Mouse (Mus musculus): Measurements from ENCODE around the gene Rapgef4. TPM values are rescaled to one million over a fixed set of nuclear protein-coding genes. Genes with fewer than 3 reads are reported as not detected.
A peak's percentile ranks its signal among the peaks of the same experiment; 100 is the strongest.

Gene Rapgef4
- total RNA-seq, 2 experiments from 2014 or later = 281 to 297 TPM

DNA sequence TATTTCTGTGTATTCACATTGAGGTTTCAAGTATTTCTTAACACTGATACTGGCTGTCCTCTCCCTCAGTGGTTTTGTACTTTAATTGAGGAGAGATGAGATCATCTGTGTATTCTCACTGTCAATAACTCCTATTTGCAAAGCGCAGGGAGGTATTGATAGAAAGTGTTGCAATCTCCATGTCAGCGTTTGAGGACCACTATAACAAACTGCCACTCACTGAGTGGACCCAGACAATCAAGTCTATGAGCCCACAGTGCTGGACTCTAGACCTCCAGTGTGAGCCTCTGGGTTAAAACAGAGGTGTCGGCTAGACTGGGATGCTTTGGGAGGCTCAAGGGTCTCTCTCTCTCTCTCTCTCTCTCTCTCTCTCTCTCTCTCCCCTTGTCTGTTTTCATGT, 192.0 kb downstream of the Rapgef4 start:
- no peak for DNase-seq (ENCODE audit: extremely low spot score in 1 of 2, low spot score in 1 of 2)

DNA sequence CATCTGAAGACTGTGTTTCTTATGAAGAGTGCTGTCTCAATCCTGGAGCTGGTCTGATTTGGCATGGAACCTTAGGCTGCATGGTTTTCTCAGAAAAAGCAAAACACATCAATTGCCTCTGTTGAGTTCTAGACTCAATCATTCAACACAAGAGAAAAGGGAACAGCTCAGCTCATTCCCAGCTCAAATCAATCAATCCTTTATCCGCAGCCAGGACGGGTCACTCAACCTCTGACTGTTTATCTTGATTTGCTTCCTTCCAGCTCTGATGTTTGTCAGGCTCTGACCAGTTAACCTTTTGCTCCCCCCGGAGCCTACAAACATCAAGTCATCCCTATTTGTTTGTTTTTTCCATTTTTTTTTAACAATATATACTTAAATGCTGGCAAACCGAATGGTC, 192.8 kb downstream of the Rapgef4 start:
- DNase-seq (ENCODE audit: extremely low spot score in 1 of 2, low spot score in 1 of 2) = no peak

DNA sequence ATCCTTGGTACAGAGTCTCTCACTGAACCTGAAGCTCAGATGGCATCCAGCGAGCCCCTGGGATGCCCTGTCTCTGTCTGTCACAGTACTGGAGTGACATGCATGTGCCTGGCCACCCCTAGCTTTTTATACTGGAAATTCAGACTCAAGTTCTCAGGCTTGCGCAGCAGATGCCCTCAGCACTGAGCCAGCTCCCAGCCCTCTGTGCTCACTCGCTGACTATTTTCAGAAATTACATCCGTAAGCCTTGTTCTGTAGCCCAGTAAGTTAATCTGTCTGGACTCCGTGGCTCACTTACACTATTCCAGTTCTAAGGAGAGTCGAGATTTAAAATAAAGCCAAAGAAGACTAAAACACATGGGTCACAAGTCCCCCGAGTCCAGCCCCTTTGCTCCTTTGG, 194.5 kb downstream of the Rapgef4 start:
- no peak for DNase-seq (ENCODE audit: extremely low spot score in 1 of 2, low spot score in 1 of 2)

DNA sequence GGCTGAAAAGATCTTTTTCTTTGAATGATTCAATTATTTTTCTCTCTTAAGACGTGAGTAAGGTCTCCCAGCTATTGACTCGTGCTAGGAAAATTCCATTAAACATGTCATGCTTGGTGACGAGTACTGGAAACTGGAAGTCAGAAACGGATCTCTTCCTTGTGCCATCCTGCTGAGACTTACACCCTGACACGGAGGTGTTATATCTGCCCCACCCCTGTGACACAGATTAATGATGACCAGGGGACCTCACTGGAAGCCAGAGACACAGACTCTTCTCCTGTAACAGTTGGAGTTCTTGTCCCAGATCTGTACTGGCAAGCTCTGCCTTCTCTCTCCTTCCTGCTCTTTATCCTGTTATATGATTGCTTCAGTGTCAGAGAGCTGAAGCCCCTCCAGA, 194.9 kb downstream of the Rapgef4 start:
- DNase-seq (ENCODE audit: extremely low spot score in 1 of 2, low spot score in 1 of 2) = no peak

DNA sequence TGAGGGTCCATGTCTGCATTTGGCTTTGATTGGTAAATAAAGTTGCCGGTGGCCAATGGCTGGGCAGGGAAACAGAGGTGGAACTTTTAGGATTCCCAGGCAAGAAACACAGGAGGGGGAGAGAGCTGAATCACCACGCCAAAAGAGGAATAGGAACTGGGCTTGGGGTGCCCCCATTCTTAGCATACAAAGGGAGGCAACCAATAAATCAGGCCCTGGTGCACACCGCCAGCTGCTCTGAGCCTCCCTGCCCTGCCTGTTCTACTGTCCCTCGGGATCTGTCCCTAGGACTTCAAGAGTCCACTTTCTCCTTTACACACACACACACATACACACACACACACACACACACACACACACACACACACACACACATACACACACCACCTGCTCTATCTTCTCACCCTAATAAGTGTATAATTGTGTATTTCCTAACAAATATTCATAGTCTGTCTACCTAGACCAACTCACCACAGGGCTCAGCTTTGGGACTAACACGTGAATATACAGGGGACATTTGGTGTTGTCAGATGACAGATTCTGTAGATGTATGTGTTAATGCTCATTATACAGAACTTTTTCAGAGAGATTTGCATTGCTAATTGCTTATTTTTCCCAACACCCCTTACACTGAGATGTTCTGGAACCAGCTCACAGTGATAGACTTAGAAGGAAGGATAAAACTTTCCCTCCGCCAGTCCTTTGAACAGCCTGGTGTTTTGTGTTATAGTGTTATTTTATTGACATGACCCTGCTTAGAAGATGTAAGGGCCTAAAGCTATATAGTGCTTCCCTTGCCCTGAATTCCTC, 196.4 kb downstream of the Rapgef4 start:
- no peak for DNase-seq (ENCODE audit: extremely low spot score in 1 of 2, low spot score in 1 of 2)

DNA sequence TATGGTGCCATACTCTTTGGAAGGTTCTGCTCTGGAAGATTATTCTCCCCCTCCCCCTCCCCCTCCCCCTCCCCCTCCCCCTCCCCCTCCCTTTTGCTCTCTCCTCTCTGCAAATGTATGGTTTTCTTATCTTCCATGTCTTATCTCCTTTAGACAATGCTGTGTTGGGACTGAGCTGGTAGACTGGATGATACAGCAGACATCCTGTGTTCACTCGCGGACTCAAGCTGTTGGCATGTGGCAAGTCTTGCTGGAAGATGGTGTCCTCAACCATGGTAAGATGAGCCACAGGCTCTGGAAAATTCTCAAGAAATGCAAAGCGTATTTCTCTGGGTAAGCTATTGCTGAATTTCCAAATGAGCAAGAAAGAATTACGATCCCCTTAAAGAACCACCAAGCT, 197.0 kb downstream of the Rapgef4 start:
- DNase-seq (ENCODE audit: extremely low spot score in 1 of 2, low spot score in 1 of 2) = no peak

DNA sequence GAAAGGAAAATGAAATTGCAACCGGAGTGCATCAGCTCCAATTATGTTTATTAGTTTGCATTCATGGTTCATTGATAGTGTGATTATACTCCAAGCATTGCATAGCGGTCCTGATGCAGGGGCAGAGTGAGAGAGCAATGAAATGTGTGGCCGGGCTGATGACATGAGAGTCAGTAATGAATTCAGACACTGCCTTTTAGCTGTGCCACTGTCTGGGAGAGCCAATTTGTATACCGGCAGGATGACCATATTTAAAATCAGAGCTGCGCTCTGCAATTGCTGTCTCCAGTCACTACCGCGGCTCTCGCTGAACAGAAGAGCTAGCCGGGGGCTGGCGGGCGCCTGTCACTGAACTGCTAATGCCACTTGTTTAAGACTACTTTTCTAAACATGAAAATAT, 197.5 kb downstream of the Rapgef4 start:
- no peak for DNase-seq (ENCODE audit: extremely low spot score in 1 of 2, low spot score in 1 of 2)

DNA sequence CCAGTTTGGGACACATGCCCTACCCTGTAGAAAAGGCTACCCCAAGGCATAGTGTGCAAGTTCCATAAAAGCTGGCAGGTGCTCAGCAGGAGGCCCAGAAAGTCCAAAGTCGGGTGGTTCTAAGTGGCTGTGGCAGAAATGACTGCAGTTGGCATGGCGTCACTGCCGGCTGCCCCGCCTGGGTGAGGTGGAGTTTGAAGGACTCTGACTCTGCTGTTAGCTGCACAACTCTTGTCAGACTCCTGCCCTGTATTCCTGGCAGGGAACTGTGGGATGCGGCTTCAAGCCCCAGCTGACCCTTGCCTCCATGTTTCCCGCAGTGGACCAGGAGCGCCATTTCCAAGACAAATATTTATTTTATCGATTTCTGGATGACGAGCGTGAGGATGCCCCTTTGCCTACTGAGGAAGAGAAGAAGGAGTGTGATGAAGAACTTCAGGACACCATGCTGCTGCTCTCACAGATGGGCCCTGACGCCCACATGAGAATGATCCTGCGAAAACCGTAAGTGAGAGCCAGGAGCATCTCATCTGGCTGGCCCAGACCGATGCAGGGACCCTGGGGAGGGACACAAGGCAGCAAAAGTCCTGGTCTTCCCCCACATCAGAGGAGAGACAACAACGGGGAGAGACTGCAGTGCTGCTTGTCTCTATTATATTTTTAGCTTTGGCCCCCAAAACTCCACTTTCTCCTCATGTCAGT, 198.7 kb downstream of the Rapgef4 start:
- no peak for DNase-seq (ENCODE audit: extremely low spot score in 1 of 2, low spot score in 1 of 2)

DNA sequence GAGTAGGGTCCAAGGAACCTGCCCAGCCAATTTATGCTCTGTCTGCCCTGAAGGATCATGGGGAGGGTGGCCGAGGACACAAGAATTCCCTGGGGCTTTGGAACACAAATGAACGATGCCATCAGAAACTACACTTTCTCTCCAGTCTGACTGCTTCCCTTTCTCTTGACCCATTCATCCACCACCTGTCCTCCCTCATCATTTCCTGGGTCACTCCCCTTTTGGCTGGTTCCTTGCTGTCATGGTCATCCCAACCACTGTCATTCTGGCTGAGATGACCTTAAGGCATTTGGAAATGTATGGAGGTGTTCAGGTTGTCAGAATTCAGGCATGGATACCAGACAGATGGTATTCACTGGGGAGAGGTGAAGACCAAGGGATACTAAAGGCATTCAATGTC, 200.4 kb downstream of the Rapgef4 start:
- no peak for DNase-seq (ENCODE audit: extremely low spot score in 1 of 2, low spot score in 1 of 2)

DNA sequence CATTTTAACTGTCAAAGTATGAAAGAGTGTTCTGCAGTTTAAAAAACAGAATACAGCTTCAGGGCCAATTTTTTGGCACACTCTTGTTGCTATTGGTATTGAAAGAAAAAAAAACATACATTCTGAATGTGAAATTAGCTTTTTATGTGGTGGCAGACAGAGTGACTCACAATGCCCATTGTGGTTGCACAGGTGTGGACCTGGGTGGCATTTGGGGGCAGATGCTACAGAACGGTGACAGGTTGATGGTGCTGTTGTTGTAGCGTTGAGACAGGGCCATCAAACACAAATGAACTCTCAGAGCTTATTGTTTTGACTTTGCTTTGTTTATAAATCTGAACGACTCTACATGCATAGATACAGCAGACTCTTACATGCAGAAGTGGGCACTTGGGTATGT, 202.7 kb downstream of the Rapgef4 start:
- DNase-seq (ENCODE audit: extremely low spot score in 1 of 2, low spot score in 1 of 2) = no peak

DNA sequence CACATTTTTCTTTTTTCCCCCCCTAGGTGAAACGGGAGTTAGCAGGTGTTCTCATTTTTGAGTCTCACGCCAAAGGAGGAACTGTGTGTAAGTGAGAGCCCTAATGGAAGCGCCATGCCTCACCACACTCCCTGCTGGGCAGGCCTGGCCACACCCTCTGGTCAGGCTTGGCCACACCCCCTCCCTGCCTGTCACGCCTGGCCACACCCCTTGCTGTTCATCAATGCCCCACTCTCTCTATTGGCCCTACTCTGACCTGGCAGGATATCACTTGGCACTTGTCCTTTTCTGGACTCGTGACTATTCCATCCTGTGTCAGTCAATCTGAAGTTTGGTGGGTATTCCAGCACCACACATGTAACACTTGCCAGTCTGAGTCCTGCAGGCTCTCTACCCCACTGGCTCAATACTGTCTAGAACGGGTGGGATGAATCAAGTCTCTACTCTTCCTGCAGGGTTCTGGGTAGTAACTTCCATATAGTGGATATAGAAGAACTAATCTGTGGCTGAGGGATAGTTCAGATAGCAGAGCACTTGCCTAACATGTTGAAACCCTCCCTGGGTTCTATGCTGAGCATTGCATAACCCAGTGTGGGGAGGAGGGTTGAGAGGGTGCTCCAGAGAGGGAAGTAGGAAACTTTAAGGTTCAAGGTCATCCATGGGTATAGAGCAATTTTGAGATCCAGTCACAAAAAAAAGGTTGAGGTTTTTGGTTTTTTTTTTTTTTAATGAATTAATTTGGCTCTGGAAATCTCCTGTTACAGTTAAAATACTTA, 215.3 kb downstream of the Rapgef4 start:
- no peak for DNase-seq (ENCODE audit: extremely low spot score in 1 of 2, low spot score in 1 of 2)

DNA sequence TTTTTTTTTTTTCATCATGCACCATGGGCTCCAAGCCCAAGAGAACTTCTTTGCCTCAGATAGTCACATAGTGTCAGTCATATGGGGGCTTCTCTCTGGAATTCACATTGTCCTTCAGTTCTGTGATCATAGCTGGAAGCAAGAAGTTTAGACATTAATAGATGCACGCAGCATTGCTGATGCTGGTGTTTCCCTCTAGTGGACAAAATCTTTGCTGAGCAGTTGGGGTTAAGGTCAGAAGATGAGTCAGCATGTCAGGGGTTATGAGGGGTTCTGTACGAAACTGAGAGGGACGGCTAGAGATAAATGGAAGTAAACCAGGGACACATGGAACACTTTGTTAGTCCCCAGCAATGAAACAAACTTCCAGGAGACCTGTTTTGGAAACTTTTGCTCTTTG, 216.0 kb downstream of the Rapgef4 start:
- no peak for DNase-seq (ENCODE audit: extremely low spot score in 1 of 2, low spot score in 1 of 2)

DNA sequence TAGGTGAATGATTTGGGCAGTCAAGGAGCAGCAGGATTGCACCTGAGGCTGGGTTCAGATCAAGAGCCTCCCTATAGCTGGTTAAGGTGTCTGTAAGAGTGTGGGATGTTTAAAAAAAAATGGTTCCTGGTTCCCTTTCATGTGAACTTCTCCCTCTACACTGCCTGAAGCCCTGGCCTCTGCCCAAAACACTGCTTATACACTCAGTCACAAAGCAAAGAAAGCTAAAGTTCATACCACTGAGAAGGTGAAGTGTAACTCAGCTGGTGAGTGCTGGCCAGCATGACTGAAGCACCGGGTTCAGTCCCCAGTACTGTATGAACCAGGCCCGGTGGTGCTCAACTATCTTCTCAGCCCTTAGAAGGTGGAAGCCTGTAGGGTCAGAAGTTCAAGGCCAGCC, 218.4 kb downstream of the Rapgef4 start:
- DNase-seq (ENCODE audit: extremely low spot score in 1 of 2, low spot score in 1 of 2) = no peak

DNA sequence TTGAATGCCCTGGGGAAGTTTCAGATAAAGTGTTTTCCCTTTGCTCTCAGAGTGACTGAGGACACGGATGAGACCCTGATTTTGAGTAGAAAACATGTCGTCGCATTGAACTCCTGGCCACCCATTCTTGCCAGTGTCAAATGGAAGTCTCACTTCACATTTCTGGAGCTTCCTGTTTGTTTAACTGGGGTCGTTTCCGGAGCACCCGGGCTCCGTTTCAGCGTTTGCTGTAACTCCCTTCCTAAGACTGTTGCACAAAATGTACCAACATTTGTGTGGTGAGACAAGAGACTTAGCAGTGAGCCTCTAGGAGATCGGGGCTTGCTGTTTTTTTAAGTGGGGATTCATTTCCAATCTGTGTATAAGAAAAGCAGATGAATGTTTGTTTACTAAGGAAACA, 220.5 kb downstream of the Rapgef4 start:
- no peak for DNase-seq (ENCODE audit: extremely low spot score in 1 of 2, low spot score in 1 of 2)

DNA sequence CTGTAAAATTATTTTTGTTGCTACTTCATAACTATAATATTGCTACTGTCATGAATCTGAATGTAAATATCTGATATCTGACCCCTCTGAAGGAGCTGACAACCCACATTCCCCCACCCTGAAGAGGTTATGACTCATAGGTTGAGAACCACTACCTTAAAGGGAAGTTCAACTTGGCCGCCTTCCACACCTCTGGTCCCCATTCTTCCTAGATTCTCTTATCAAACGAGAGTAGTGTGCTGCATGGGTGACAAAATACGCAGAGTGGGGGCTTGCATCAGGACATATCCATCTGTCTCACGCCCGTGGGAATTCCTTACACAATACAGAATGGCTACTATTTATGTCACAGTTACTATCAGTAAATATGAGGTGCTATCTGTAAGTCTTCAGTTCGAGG, 221.2 kb downstream of the Rapgef4 start:
- DNase-seq (ENCODE audit: extremely low spot score in 1 of 2, low spot score in 1 of 2) = no peak

DNA sequence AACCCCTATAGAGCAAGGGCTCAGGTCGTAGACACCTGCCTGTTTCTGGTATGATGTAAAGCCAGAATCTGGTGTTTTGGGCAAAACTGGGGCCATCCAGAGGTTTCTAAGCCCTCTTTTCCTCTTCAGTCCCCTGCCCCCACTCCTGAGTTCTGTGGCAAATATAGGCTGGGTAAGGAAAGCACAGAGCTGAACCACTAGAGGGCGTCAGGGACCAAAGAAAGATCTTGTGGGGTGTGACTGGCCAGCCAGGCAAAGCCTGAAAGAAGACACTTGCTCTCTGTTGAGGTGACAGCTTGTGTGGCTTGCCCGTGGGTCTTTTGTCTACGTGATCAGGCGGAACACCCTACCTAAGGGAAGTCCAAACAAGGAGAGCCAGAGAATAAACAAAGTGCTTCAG, 222.6 kb downstream of the Rapgef4 start:
- peak; percentile 58 to 76 for DNase-seq (ENCODE audit: extremely low spot score in 1 of 2, low spot score in 1 of 2)

DNA sequence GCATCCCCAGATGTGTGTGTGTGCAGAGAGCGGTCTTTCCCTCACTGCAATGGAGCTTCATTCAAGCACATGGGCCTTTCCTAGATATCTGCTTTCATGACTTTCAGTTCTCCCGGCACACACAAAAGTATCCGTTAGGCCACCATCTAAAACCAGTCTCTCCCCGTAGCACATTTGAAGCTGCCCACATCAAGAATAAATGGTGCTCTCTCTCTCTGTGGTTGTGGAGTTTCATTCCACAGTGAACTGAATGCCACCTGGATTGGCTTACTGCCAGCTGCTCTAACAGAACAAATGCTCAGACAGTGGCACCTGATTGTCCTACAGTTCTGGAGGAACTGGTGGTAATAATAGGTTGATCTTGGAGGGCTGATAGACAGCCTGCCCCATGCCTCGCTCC, 224.8 kb downstream of the Rapgef4 start:
- DNase-seq (ENCODE audit: extremely low spot score in 1 of 2, low spot score in 1 of 2) = no peak

DNA sequence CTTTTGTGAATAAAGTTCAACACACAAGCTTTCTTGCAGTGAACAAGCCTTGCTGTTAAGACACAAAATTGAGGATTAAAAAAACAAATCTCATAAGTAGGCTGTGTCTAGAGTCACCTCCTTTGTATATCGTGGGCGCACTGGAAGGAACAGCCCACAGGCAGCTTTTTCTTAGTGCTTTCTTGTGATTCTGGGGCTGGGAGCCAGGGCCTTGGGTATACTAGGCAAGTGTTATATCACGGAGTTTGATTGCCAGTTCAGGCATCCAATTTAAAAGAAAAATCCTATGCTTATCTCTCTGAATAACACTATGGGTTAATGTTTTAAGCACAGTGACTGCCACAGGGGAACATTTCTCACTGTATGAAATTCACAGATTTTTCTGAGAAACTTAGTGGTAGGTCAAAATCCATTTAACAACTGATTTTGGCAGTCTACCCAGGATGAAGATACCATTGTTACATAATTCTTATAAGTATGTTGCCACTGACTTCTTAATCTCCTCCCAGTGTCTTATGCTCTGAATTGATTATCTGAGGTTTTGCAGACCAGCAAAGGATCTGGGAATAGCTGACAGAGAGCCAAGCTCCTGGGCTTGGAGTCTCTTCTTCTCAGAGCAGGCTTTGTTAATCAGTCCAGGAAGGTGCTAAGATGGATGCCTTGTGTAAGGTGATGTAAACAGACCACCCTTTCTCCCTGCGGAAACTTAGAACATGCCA, 225.6 kb downstream of the Rapgef4 start:
- no peak for DNase-seq (ENCODE audit: extremely low spot score in 1 of 2, low spot score in 1 of 2)

DNA sequence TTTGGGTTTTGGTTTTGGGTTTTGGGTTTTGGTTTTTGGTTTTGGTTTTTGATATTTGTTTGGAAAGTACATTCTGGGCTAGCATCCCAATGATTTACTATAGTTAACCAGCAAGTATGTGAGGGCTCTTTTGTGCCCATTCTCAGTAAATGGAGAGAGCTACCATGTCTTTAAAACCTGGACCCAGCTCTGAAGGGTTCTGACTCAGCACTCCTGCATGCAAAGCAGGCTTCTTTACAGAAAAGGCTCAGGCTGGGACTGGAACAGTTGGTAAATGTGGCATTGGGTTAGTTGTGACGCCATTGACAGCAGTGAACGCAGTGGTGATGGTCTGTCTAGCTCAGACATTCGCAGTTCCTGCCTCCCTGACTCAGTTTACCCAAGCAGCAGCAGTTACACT, 236.3 kb downstream of the Rapgef4 start:
- DNase-seq (ENCODE audit: extremely low spot score in 1 of 2, low spot score in 1 of 2) = no peak

DNA sequence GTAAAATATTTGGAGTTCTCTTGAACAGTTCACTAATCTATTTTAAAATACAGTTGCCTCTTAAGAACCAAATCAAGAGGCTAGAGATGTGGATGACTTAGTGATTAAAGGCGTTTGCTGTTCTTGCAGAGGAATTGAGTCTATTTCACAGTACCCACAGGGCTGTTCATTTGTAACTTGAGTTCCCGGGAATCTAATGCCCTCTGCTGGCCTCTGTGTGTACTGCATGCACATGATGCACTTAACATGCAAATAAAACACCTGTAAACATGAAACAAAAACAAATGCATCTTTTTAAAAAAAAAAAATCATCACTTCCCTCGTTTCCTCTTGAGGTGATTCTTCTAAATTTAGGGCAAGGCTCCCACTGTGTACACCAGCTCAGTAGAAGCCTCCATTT, 238.9 kb downstream of the Rapgef4 start:
- peak in 1 of 2 experiments; percentile 68 for DNase-seq (ENCODE audit: extremely low spot score in 1 of 2, low spot score in 1 of 2)

DNA sequence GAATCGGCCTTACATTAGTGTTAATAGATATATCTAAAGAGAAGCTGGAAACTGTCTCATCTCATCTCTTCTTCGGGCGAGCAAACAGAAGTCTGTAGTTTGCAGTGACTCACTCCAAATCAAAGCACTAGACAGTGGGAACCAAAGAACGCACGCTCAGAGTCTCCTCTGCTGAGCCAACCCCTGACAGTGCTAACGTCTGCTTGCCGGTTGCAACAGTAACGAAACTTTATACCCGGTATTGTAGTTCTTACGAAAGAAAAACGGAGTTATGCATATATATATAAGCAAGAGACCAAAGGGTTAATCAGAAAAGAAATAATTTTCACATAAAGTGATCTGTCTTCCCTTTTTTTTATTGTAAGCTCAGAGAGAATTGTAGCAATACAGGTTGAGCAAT, 240.2 kb downstream of the Rapgef4 start:
- no peak for DNase-seq (ENCODE audit: extremely low spot score in 1 of 2, low spot score in 1 of 2)

Data from layer of hippocampus, postnatal 25 days (tissue).